Mouse (Mus musculus): ENCODE data around the gene Fam117a.

- no peak for TF ChIP-seq CTCF (IDR thresholded peaks at IDR 0.05 in 2 of 3, conservative IDR thresholded peaks at IDR 0.05 in 1 of 3; ENCODE audit: control insufficient read depth in 1 of 3, insufficient read depth in 1 of 3, low read depth in 2 of 3, low read length in 3 of 3, poor library complexity in 1 of 3, severe bottlenecking in 1 of 3)
- TF ChIP-seq ZKSCAN1 (IDR thresholded peaks at IDR 0.05; ENCODE audit: low read depth, low read length) = no peak
- no peak for TF ChIP-seq EP300 (IDR thresholded peaks at IDR 0.05; ENCODE audit: low read depth in 1 of 2, low read length in 2 of 2)
- TF ChIP-seq TAL1 (IDR thresholded peaks at IDR 0.05; ENCODE audit: low read length) = no peak
- TF ChIP-seq TCF12 (IDR thresholded peaks at IDR 0.05; ENCODE audit: low read depth, low read length) = no peak
- TF ChIP-seq USF1 (IDR thresholded peaks at IDR 0.05; ENCODE audit: low read depth, low read length) = no peak
- TF ChIP-seq MAX (IDR thresholded peaks at IDR 0.05; ENCODE audit: low read length) = no peak
- TF ChIP-seq POLR2A (IDR thresholded peaks at IDR 0.05; ENCODE audit: control insufficient read depth in 1 of 2, insufficient read depth in 1 of 2, low read depth in 1 of 2, low read length in 2 of 2, poor library complexity in 1 of 2) = no peak
- TF ChIP-seq CHD2 (IDR thresholded peaks at IDR 0.05; ENCODE audit: low read length) = no peak
- no peak for TF ChIP-seq HCFC1 (IDR thresholded peaks at IDR 0.05; ENCODE audit: low read depth, low read length)
- TF ChIP-seq KAT2A (conservative IDR thresholded peaks at IDR 0.05; ENCODE audit: low read depth, low read length) = no peak
- TF ChIP-seq BHLHE40 (IDR thresholded peaks at IDR 0.05; ENCODE audit: borderline replicate concordance, low read depth, low read length) = no peak
These were observed 43.9 kb downstream of the Fam117a start for GRCm38 (mm10) chr11:95380711-95381110.
